Mouse (Mus musculus) Muller cell, postnatal 12 days (primary cell): Measurements from ENCODE around the gene Gm5134.
"Not testable (repeated sequence)": the region's sequence is repeated elsewhere in the genome, so short reads cannot be mapped to it uniquely, and the experiment has no call there.

ENCODE experiments used
- DNase-seq: peaks from one replicate; pipeline ENCODE4 v3.0.0-alpha.2; 2015; ENCODE audit errors: inconsistent ontology term

The Gm5134 gene

DNA sequence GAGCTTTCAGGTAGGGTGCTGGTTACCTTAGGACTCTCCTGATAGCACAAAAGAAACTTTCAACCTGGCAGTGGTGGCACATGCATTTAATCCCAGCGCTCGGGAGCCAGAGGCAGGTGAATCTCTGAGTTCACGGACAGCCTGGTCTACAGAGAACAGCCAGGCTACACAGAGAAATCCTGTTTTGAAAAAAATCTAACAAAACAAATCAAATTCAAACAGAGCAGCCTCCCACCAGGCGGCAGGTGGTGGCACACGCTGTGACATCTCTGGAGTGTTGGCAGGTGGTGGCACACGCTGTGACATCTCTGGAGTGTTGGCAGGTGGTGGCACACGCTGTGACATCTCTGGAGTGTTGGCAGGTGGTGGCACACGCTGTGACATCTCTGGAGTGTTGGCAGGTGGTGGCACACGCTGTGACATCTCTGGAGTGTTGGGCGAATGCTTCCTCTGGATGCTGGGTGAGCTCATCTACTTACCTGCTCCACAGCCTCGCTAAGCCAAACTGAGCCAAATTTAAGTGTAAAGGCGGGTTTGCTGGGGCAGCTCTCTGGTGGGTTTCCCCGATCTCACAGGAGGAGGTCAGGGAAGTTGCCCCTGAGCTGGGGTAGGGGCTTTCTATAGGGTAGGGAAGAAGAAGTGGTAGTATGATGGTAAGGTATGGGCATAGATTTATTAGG lies 40.4 kb downstream of the Gm5134 start:
- not testable (repeated sequence) for DNase-seq

DNA sequence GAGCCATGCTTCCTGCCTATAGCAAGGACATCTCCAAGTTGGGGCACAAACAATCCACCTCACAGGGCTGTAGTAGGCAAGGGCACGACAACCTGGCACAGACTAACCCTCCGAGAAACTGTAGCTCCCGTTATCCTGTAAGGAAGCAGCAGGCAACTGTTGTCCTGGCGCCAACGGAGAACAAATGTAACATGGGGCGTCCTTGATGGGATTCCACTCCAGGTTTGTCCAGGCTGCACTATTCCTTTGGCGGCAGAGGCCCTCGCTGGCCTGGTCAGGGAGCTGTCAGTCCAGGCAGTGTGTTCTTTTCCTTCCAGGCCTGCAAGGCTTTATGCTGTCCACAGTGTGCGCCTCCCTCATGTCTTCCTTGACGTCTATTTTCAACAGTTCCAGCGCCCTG lies 41.1 kb downstream of the Gm5134 start:
- no peak for DNase-seq

DNA sequence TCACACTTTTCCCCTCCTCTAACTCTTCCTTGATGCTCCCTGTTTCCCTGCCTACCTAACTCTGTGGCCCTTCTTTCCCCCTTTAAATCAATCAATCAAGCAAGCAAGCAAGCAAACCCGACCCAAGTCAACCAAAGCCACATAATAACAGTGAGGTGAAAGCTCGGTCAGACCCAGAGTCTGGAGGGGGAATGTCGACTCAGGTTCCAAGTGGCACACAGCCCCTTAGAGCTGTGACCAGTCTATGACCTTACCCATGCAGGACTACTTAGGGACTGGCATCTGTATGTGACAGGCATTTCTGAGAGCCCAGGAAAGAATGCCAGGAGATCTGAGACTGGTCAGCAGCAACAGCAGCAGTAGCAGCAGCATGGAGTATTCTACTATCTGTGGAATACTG lies 42.0 kb downstream of the Gm5134 start:
- DNase-seq, result peak; percentile 2

DNA sequence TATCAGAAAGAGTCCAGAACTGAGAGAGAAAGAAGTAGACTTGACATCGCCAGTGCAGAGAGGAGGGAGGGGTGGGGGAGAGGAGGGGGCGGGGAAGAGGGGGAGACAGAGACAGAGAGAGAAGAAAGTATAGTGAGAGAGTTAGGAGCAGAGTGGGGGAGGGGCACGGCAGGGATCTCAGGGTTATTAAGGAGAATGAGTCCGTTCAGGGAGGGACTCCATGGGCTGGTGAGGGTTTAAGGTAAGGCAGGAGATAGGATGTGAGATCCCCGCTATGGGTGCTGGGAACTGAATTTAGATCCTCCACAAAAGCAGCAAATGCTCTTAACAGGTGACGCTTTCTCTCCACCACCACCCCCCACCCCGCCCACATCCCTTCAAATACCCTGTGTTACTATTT lies 46.8 kb downstream of the Gm5134 start:
- no peak for DNase-seq

DNA sequence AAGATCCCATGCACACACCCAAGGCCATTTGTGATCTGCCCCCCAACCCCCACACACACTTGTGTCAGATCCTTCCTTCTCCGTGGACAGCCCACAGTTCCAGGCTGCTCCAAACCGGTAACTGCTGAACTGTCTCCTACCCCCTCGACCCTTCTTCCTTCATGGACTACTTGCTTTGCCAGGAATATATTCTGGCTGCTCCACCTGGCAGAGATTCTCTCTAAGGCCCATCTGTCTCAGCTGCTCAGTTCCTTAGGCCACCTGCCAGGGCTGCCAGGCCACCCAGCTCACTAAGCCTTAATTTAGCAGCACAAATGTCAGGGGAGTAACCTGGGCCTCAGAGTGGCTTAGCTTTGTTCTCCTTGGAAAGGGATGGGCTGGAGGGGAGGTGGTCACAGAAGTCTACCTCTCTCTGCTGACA lies 47.8 kb downstream of the Gm5134 start:
- DNase-seq, result no peak

DNA sequence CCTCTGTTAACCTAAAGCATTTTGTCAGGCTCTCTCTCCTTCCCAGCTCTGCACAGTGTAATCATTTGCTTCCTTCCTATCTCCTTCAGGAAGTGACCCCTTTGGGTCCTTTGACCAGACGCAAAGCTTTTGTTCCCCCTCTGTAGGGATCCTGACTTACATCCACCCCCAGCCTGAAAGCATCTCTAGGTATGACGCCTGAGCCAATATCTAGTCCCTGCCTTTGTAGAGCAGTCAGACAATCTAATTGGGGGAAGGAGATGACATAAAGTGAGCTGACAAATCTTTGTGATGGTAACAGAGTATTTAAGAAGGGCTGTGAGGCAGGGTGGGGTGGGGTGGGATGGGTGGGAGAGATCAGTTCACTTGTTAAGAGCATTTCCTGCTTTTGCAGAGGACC lies 48.3 kb downstream of the Gm5134 start:
- DNase-seq, result no peak

DNA sequence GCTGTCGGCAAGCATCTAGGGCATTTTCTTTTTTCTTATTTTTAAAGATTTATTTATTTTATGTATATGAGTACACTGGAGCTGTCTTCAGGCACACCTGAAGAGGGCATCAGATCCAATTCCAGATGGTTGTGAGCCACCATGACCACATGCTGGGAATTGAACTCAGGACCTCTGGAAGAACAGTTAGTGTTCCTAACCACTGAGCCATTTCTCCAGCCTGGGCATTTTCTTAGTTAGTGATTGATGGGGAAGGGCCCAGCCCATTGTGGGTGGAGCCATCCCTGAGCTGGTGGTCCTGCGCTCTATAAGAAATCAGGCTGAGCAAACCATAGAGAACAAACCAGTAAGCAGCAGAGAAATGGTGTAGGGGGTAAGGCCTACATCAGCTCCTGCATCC lies 48.9 kb downstream of the Gm5134 start:
- DNase-seq, result no peak

DNA sequence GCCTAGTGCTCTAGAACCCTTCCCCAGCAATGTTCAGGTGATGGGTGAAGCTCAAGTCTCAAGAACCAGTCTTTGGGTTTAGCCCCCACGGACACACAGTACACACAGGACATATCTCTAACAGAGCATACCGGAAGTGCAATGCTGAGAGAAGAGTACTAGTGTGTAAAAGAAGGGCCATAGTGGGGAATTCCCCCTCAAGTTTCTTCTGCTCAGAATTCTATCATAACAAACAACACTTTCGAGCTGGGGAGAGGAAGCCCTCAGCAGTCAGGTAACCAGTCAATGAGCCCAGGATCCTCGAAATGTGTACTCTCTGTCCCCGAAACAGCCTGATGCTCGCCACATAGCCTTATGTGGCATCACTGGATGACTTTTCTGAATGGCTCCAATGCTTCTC lies 52.1 kb downstream of the Gm5134 start:
- DNase-seq, result no peak

DNA sequence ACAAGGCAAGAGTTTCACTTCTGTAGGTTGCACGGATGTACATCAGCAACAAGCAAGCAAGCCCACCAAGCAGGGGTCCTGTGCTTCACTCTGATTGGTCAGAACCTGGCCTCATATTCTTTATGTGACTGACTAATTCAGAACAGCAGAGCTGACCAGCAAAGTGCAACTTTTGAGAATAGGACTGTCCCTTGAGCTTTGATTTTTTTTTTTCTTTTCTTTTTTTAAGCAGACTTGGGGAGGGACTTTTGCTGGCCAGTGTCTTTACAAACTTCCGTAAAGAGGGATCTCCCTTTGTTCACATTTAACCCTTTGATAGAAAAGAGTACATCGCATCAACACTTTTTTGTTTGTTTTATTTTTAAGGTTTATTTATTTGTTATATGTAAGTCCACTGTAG lies 55.5 kb downstream of the Gm5134 start:
- DNase-seq, result no peak

DNA sequence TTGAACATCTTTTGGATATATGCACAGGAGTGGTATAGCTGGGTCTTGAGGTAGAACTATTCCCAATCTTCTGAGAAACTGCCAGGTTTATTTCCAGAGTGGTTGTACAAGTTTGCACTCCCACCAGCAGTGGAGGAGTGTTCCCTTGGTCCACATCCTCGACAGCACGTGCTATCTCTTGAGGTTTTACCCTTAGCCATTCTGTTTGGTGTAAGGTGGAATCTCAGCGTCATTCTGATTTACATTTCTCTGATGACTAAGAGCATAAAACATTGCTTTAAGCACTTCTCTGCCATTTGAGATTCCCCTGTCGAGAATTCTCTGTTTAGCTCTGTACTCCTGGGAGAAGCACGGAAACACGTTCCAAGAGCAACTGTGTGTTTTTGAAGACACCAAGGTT lies 58.6 kb downstream of the Gm5134 start:
- no peak for DNase-seq

DNA sequence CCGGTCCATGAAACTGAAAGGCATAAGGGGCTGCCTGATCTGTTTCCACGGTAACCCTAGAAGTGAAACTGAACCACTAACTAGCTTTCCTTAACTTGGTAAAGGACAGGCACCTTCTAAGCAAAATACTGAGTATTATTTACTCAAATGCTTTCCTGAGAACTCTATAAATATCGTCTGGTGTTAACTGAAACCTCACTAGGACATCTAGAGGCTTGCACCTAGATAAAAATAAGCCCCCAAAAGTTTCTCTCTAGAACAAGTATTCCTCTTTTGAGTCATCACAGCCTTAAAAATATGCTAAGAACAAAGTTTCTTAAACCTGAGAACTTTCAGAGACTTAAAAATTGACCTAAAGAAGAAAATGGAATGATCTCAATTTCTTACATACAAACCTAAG lies 62.6 kb downstream of the Gm5134 start:
- no peak for DNase-seq

DNA sequence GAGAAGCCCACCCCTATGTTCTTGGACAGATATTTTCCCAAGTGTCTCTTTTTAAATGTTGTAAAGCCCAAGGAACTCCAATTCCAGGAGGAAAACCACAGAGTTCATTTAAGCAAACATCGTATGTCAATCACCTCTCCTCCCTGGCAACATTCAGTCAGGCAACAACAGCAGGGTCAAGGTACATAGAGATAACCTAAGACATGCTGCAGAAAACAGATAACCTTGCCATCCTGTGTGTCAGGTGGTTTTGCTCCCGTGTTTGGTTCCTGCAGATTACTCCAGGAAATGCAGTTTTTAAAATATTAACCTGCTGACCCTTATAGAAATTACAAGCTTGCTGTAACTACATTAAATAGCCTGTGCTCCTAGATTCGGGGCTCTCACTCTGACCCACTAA lies 67.4 kb downstream of the Gm5134 start:
- DNase-seq, result no peak

DNA sequence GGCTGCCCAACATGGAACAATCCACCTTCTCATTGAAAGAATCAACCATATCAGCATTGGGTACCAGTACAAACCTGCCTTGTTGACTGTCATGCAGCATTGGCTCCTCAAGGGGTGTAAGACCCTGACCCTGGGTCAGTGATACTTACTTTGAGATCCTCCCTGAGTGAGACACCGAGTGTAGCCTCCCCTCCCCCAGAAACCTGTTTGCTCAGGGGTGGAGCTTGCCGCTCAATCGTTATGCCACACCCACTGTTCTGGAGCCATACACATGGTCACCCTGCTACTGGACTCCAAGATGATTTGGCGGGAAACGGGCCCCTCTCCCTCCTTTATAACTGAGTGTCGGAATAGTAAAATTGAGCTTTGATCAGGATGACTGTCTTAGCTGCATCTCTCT lies 69.6 kb downstream of the Gm5134 start:
- no peak for DNase-seq

DNA sequence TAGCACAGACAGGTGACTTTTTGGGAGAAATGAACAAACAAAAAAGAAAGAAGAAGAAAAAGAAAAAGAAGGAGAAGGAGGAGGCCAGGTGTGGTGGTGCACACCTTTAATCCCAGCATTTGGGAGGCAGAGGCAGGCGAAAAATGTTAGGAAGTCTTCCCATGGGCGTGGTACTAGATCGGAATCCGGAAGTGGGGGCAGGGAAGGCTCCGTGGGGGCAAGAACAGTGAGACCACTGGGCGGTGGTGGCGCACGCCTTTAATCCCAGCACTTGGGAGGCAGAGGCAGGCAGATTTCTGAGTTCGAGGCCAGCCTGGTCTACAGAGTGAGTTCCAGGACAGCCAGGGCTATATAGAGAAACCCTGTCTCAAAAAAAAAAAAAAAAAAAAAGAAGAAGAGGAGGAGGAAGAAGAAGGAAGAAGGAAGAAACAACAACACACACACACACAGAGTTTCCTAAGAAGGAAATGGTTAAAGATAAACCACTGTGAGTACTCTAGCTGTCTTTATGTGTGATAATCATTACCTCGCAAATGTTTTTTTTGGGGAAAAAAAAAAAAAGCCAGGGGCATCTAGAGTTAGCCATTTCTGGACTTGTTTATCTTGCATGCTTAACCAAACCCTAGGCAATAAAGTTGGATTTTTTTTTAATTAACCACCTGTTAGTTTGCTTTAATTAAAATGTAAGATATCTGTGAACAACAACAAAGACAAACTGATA lies 71.3 kb downstream of the Gm5134 start:
- DNase-seq, result no peak

DNA sequence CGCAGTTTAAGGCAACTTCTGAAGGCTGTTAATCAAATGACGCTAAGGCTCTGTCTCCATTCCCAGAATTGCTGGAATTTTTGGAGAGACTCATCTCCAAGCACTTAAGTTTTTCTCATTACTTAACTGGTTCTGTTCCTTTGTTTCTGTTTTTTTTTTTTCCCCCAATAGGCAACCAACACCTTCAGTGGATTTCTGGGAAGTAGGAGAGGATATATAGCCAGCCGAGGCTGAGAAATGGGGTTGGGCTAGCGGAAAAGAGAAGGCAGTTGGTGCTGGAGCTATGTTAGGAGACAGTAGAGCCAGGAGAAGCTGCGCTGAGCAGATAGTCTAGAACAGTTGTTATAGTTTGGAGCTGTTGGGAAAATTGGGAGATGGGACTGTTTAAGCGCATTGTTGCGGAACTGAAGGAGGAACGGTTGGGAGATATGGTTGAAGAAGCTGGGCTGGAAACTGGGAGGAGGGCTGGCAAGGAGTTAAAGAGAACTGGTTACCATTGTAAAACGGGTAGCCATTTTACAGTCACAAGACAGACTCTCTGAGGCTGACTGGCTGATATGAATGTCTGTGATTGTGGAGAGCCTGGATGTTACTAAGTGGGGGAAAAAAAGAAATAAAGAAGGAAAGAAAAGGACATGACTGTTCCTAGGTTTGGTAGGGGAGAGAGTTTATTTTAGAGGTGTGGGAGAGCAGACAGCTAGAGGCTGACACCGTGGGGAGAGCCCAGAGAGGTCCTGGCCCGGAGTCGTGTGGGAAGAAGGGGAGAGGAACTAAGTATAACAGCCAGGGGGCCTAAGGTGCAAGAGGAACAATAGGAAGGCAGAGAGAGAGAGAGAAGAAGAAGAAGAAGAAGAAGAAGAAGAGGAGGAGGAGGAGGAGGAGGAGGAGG lies 73.1 kb downstream of the Gm5134 start:
- DNase-seq, result no peak

DNA sequence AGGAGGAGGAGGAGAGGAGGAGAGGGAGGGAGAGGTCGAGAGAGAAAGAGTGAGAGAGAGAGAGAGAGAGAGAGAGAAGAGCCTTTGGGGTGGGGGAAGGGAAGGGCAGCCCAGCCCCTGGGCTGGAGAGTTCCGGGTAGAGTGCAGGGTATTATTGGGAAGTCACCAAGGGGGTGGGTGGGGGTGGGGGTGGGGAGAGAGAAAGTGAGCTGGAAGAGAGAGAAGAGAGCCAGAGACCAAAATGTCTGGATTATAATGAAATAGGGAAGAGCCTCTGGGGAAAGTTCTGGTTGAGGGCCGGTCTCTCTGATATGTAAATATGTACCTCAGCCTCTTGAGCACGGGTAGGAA lies 73.7 kb downstream of the Gm5134 start:
- DNase-seq, result no peak

DNA sequence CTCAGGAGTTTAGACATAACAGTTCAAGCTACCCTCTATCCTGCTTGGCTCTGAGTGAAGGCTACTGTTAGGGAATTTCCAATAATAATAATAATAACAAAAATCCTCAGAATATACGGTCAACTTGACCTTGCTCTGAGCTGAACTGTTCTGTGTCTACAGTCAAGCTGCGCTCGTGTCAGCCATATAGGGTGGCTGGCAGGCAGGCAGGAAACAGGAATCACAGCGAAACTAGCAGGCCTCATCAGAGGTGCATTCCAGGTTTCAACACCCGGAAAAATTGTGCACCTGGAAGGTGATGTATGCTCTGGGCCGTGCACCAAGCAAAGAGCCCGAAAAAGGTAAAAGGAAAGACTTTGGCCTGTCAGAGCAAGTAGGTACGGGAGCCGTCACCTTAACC lies 74.1 kb downstream of the Gm5134 start:
- no peak for DNase-seq

DNA sequence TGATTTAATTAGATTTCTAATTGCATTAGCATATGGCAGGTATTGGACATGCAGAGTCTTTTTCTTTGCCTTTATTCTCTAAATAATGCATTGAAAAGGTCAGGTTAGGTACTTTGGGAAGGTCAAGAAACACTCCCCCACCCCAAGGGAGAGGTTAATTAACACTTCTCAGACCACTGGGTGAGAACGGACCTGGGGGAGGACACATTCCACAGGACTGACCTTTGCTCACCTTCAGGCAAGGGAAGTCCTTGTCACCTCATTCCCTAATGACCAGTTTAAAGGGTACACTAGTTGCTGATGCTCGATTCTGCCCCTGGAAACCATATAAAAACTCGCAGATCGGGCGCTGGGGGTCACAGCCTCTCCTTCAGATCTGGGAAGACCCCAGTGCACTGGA lies 75.0 kb downstream of the Gm5134 start:
- DNase-seq, result no peak

DNA sequence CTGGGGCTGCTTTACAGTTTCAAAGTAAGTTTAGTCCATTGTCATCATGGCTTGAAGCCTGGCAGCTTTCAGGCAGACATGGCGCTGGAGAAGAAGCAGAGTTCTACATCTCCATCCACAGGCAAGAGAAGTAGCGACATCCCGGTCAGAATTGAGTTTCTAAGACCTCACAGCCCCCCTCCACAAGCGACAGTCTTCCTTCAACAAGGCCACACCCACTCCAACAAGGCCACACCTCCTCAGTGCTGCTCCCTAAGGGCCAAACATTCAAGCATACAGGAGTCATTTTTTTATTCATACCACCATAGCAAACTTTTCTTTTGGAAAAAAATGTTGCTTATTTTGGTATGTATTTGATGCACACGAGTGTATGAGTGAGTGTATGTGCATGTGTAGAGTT lies 76.2 kb downstream of the Gm5134 start:
- no peak for DNase-seq

DNA sequence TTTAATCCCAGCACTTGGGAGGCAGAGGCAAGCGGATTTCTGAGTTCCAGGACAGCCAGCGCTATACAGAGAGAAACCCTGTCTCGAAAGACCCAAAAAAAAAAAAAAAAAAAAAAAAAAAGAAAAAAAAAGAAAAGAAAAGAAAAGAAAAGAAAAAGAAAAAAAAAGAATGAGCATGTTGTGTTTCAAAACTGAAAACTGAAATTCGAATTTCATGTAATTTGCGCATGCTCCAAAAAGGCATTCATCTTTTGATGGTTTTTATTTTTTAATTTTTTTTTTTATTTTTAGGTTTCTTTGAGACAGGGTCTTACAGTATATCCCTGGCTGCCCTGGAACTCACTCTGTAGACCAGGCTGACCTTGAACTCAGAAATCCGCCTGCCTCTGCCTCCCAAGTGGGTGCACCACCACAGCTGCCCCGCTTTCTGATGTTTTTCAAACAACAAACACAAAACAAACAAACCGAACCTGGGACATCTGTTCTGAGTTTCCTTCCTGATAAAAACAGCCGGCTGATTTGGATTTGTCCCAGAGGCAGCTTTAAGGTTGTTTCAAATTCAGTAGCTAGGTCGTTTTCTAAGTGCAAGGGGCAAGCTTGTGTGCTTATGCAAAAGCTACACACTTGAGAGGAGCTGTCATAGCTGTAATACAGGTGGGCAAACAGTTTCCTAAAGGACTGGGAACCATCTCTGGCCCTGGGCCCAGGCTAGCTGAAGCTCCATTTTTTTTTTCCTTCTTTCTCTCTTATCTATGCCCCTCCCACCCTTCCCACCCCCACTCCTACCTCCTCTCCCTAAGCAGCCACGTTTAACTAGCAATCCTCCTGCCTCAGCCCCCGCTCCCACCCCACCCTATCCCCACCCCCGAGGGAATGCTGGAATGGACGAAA lies 77.4 kb downstream of the Gm5134 start:
- no peak for DNase-seq

DNA sequence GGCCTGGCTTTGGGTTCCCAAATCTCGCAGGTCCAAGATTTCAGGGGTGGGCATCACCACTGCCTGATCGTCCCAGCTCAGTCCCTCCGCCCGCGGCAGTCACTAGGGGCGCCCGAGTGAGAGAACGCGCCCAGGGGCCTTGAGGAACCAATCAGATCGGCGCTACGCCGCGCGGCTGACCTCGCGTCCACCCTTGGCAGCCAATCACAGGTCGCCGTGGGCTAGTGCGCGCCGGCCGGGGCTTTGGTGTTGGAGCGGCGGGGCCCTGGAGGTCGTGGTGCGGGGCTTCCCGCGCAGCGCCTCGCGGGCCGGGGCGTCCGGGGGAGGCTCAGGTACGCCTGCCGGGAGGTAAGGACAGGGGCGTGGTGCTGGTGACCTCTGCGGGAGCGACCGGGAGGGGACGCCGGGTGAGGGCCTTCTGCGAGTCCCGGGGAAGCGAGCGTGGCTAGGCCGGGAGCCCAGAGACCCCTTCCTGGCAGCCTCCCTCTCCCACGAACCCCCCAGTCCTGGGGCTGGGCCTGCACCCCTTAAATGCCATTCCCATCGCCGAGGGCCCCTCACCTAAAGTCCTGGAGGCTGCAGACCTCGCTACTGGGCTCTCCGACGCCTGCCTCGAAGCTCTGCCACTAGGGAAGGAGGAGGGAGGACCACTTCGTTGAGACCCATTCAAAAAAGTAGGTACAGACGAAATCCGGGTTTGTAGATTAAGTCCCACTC lies 78.2 kb downstream of the Gm5134 start, which contains the start of gene Zfp280b:
TSS of gene Zfp280b (plus strand) at position 249 of the 717 bp plus-strand sequence.
- peak; percentile 97 for DNase-seq
